Mouse (Mus musculus) Muller cell, postnatal 12 days (primary cell): ENCODE data around the gene Rnf13.

Experiments
- DNase-seq: peaks from one replicate; pipeline ENCODE4 v3.0.0-alpha.2; 2015; ENCODE audit errors: inconsistent ontology term

The Rnf13 gene

GRCm38 (mm10) chr3:57845786-57846661 is 110.2 kb downstream of the Rnf13 start:
- peak; percentile 72 for DNase-seq

DNA sequence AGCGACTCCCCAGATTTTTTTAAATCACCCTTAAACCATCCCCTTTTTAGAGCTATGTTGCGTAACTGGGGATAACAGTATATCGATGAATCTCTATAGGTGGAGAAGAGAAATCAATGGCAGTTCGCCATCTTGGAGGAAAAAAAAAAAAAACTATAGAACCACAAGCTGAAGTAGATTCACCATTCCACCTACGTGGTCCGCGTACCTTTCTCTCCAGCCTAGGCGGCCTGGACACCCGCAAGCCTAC is 110.7 kb downstream of the Rnf13 start:
- no peak for DNase-seq

DNA sequence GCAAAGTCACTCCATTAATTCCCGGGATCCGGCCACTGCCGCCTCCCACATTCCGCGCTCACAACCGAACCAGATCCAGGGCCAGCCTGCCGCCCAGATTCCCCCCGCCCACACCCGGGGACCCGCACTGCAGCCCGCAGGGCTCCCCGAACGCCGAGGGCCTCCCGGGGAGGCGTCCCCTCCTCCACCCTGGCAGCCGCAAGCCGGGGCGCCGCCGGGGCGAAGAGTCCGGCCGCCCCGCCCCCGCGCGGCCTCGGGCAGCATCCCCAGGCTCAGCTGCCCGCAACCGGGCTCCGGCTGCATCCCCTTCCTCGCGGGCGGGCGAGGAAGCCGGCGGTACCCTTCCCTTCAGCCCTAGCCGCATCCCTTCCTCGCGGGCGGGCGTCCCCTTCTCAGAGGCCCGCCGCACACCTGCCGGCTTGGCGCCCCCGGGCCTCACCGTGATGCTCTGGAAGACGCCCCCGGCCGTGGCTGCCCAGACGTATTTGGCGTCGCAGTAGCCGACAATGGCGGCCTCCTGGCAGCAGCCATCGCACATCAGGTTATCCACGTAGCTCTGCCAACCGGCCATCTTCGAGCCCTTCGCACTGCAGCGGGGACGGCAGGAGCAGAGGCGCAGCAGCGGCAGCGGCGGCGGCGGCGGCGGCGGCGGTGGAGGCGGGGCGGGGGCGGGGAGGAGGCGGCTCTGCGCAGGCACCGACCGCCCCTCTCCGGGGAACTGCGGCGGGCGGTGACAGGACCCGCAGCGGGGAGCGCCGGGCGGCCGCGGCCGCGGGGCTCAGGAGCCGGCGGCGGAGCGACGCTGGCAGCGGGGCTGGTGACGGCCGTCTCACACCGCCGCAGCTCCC is 111.3 kb downstream of the Rnf13 start:
- DNase-seq: peak; percentile 86

DNA sequence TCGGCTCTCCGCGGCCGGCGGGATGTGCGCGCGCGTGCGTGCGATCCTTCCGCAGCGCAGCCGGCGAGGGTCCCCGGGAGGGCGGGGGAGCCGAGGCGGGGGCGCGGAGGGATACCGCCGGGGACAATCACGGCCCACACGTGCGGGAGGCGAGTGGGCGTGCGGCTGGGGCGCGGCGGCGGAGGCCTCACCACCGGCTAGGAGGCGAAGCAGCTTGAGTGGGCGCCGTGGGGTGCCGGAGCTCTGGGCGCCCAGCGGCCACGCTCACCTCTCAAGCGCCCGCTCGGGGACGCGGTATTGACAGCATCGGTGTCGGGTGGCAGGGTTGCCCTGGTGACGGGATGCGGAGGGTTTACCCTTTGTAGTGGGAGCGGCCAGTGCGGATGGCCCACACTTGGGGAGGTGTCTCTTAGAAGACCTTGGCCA is 111.9 kb downstream of the Rnf13 start, which contains the start of gene Pfn2:
Pfn2 (minus strand) TSS at position 320 of the 426 bp plus-strand sequence.
- DNase-seq: peak; percentile 92

GRCm38 (mm10) chr3:57882945-57883344 is 147.1 kb downstream of the Rnf13 start:
- no peak for DNase-seq
